Mouse (Mus musculus) cerebellum, adult 9-11 months (tissue): ENCODE results near the gene Siva1.

ENCODE experiments used
- DNase-seq: peaks from one replicate; pipeline ENCODE4 v3.0.0; 2022

Siva1 gene

GRCm38 (mm10) chr12:112679027-112679996, 34.8 kb downstream of the Siva1 start:
- DNase-seq, result no peak

GRCm38 (mm10) chr12:112683351-112683750, 38.9 kb downstream of the Siva1 start:
- no peak for DNase-seq

DNA sequence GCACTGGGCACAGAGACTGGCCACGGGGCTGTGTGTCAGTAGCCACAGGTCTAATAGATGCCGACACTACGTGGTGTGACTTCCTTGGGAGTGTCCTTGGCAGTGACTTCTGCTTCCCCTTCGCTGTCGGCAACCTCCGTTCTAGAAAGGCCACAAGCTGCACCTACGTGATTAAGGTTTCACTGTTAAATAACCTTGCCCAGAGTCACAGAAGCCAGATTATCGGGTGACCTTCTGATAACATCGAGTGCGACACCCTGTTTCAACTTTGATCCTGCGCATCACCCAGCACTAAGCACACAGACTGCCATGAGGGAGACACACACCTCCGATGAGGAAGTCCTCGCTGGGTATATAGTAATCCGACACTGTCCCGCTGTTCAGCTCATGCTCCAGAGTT, 44.0 kb downstream of the Siva1 start:
- no peak for DNase-seq

DNA sequence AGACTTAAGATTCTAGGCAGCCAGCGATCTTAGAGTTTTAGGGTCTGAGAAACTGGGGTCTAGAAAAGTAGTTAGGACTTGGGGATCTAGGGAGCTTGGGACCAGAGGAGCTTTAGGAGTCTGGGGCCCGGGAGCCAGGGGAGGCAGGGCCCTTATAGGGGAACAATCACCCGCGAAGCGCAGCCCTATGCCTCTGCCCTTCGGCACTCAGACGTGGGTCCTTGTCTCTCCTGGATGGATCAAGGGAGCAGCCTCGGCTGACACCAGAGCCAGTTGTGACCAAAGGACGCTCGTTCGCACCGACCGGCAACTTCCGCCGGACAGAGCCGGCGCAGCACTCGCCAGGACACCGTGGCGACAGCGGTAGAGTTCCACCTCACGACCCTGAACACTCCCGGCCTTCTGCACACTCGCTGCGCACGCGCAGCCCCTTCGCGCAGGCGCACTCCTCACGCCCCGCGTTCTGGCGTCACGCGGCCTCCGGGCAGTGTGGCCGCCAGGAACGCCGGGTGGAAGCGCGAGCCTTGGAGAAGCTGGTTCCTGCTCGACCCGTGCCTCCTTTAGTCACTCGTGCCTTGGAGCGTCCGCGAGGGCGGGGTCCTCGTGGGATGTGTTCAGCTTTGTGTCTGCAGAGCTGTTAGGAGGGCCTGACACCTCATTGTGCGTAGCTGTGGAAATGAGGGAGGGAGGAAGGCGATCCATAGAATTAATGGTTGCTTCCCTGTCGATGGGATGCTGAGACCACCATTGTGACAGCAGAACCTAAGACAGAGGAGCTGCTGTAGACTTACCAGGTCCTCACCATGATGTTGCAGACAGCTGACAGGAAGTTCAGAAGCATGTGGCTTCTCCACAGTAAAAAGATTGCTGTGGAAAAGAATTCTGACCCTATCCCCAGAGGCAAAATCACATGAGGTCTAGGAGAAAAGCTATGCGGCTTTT, 49.0 kb downstream of the Siva1 start:
- peak; percentile 95 for DNase-seq

GRCm38 (mm10) chr12:112694127-112694475, 49.6 kb downstream of the Siva1 start:
- DNase-seq, result no peak

- no peak for DNase-seq
These were observed 52.4 kb downstream of the Siva1 start for GRCm38 (mm10) chr12:112696806-112697425.
